Mouse (Mus musculus): ENCODE data around the gene Tm7sf3. TPM values are rescaled to one million over a fixed set of nuclear protein-coding genes. Genes with fewer than 3 reads are reported as not detected.

Gene Tm7sf3
- total and polyA plus RNA-seq, 3 experiments: 18.3 to 27.1 TPM; not detected in 1

GRCm38 (mm10) chr6:146640991-146641390 lies 1.6 kb downstream of the Tm7sf3 start:
- H3K4me1 ChIP-seq (ENCODE audit: control insufficient read depth in 1 of 2, insufficient read depth in 2 of 2, low read length in 2 of 2): peaks cover 6 to 11% of the 10 kb centered on the region in 2 experiments
- TF ChIP-seq MAX (IDR thresholded peaks at IDR 0.05; ENCODE audit: low read length) (no peak), MAZ (IDR thresholded peaks at IDR 0.05; ENCODE audit: low read depth, low read length) (no peak), RAD21 (IDR thresholded peaks at IDR 0.05; ENCODE audit: low read depth, low read length) (no peak), ELF1 (IDR thresholded peaks at IDR 0.05; ENCODE audit: low read depth, low read length) (no peak), KAT2A (conservative IDR thresholded peaks at IDR 0.05; ENCODE audit: low read depth, low read length) (no peak), UBTF (IDR thresholded peaks at IDR 0.05; ENCODE audit: borderline replicate concordance, insufficient read depth, low read depth, low read length) (no peak), POLR2AphosphoS5 (IDR thresholded peaks at IDR 0.05; ENCODE audit: borderline replicate concordance, low read depth, low read length) (no peak), SMC3 (IDR thresholded peaks at IDR 0.05; ENCODE audit: low read depth, low read length) (no peak), TAL1 (IDR thresholded peaks at IDR 0.05; ENCODE audit: low read length) (no peak), ZNF384 (IDR thresholded peaks at IDR 0.05; ENCODE audit: low read depth, low read length) (no peak), MAFK (IDR thresholded peaks at IDR 0.05; ENCODE audit: borderline replicate concordance, low read depth, low read length) (no peak)
- H3K27me3 ChIP-seq (ENCODE audit: control insufficient read depth in 1 of 2, insufficient read depth in 2 of 2, low read length in 2 of 2): no peaks in the 10 kb centered on the region
- no peak for DNase-seq (ENCODE audit: low read depth, low spot score)
- H3K9me3 ChIP-seq (replicated peaks; ENCODE audit: insufficient read depth, low read length): no peaks in the 10 kb centered on the region
- no peak overlapping the region for H3K4me3 ChIP-seq (ENCODE audit: control insufficient read depth in 1 of 2, insufficient read depth in 1 of 2, low read depth in 2 of 2, low read length in 2 of 2)
- H3K79me2 ChIP-seq (ENCODE audit: control insufficient read depth, insufficient read depth, low read length, poor library complexity): peaks cover 17% of the 10 kb centered on the region
- peaks cover 0 to 21% of the 10 kb centered on the region in 2 experiments; a peak in 2 of 4 replicates for H3K36me3 ChIP-seq (ENCODE audit: control insufficient read depth in 1 of 2, insufficient read depth in 2 of 2, low read length in 2 of 2)
- peak overlapping the region; percentile 95 for H3K27ac ChIP-seq (ENCODE audit: control insufficient read depth, low read depth, low read length)
- no peak overlapping the region for H3K9ac ChIP-seq (ENCODE audit: control insufficient read depth, low read depth, low read length, poor library complexity, severe bottlenecking)

GRCm38 (mm10) chr6:146640068-146640965 lies 2.3 kb downstream of the Tm7sf3 start:
- Histone ChIP-seq H3K36me3 (ENCODE audit: control insufficient read depth in 1 of 2, insufficient read depth in 2 of 2, low read length in 2 of 2) (peaks cover 0 to 21% of the 10 kb centered on the region in 2 experiments; a peak in 2 of 4 replicates), H3K9me3 (replicated peaks; ENCODE audit: insufficient read depth, low read length) (no peaks in the 10 kb centered on the region), H3K4me1 (ENCODE audit: control insufficient read depth in 1 of 2, insufficient read depth in 2 of 2, low read length in 2 of 2) (peaks cover 6 to 11% of the 10 kb centered on the region in 2 experiments), H3K9ac (ENCODE audit: control insufficient read depth, low read depth, low read length, poor library complexity, severe bottlenecking) (no peak overlapping the region), H3K27me3 (ENCODE audit: control insufficient read depth in 1 of 2, insufficient read depth in 2 of 2, low read length in 2 of 2) (no peaks in the 10 kb centered on the region), H3K27ac (ENCODE audit: control insufficient read depth, low read depth, low read length) (no peak overlapping the region; the same call in none of the 2 replicates), H3K79me2 (ENCODE audit: control insufficient read depth, insufficient read depth, low read length, poor library complexity) (peaks cover 14% of the 10 kb centered on the region), H3K4me3 (ENCODE audit: control insufficient read depth in 1 of 2, insufficient read depth in 1 of 2, low read depth in 2 of 2, low read length in 2 of 2) (no peak overlapping the region)
- TF ChIP-seq POLR2A (IDR thresholded peaks at IDR 0.05; ENCODE audit: control insufficient read depth in 1 of 2, insufficient read depth in 1 of 2, low read depth in 1 of 2, low read length in 2 of 2, poor library complexity in 1 of 2) (peak in 1 of 2 experiments; percentile 36; a peak in 1 of 4 replicates), ZKSCAN1 (IDR thresholded peaks at IDR 0.05; ENCODE audit: low read depth, low read length) (no peak), MAFK (IDR thresholded peaks at IDR 0.05; ENCODE audit: borderline replicate concordance, low read depth, low read length) (no peak), GATA1 (IDR thresholded peaks at IDR 0.05; ENCODE audit: low read depth, low read length) (no peak), ETS1 (IDR thresholded peaks at IDR 0.05; ENCODE audit: low read depth, low read length) (peak; percentile 65), EP300 (IDR thresholded peaks at IDR 0.05; ENCODE audit: low read depth in 1 of 2, low read length in 2 of 2) (no peak), MYC (IDR thresholded peaks at IDR 0.05; ENCODE audit: low read depth, low read length) (no peak), POLR2AphosphoS2 (IDR thresholded peaks at IDR 0.05; ENCODE audit: low read length) (peak; percentile 57; the same call in 1 of the 2 replicates), USF2 (IDR thresholded peaks at IDR 0.05; ENCODE audit: borderline replicate concordance in 1 of 2, insufficient read depth in 1 of 2, low read depth in 1 of 2, low read length in 2 of 2) (no peak), ELF1 (IDR thresholded peaks at IDR 0.05; ENCODE audit: low read depth, low read length) (no peak), JUND (IDR thresholded peaks at IDR 0.05; ENCODE audit: low read depth, low read length) (no peak), HCFC1 (IDR thresholded peaks at IDR 0.05; ENCODE audit: low read depth, low read length) (no peak), TBP (IDR thresholded peaks at IDR 0.05; ENCODE audit: low read depth, low read length) (peak; percentile 91), ZMIZ1 (IDR thresholded peaks at IDR 0.05; ENCODE audit: low read depth, low read length) (peak; percentile 94), SMC3 (IDR thresholded peaks at IDR 0.05; ENCODE audit: low read depth, low read length) (no peak), ZNF384 (IDR thresholded peaks at IDR 0.05; ENCODE audit: low read depth, low read length) (no peak)
- peak; percentile 55 for DNase-seq (ENCODE audit: low read depth, low spot score)
